Mouse (Mus musculus): ENCODE measurements around the gene Bicra.

The Bicra gene

GRCm38 (mm10) chr7:16013722-16014275 is 33.9 kb downstream of the Bicra start:
- peak in 1 of 2 experiments; percentile 44 for DNase-seq

- DNase-seq, result peak in 1 of 2 experiments; percentile 47
These were observed 35.0 kb downstream of the Bicra start for GRCm38 (mm10) chr7:16012576-16013263.

- no peak for DNase-seq
These were observed 36.2 kb downstream of the Bicra start for GRCm38 (mm10) chr7:16011418-16012085.

GRCm38 (mm10) chr7:16010649-16011048 is 37.1 kb downstream of the Bicra start:
- no peak for DNase-seq

- DNase-seq, result no peak
These were observed 38.1 kb downstream of the Bicra start for GRCm38 (mm10) chr7:16009636-16010035.

DNA sequence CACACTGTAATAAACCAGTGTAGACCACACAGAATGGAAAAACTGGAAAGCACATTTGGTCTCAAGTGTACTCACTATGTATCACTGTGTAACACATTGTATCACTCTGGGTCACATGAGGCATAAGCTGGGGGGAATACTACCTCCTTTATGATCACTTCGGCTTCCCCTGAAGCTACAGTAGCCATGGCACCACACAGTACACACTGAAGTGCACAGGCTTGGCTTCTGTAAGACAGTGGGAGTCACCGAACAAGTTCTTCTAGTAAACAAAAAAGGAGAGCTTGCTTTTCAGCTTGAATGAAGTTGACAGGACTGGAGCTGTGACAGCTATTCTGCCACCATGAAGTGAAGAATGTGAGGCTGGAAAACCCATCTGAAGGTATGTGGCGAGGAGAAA is 42.7 kb downstream of the Bicra start:
- no peak for DNase-seq

DNA sequence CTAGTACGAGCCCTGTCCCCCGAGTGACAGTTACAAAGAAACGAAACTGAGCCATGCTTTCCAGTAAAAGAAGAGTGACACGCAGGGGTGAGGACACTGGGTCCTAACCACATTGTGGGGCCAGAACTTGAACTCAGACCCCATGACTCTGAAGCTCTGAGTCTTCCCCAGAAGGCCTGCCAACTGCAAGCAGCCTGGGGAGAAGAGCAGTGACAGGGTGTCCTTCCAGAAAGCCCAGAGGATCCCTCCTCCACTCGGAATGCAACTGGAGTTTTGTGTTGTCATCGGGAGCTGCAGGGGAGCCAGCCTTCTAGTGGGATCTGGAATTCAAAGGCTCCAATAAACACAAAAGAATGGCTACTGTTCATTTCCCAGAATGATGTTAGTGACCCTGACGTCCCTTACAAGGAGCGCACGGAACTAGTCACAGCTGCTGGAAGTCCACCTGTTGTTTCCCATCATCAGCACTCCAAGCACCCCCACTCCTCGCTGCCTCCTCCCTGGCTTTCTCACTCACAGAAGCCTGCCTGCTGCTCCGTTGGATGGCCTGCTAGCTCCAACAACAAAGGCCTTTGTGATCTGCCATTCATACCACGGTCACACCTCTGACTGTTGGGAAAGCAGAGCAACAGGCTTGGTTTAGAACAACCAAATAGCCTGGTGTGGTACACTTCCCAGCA is 43.4 kb downstream of the Bicra start:
- peak in 1 of 2 experiments; percentile 34 for DNase-seq

DNA sequence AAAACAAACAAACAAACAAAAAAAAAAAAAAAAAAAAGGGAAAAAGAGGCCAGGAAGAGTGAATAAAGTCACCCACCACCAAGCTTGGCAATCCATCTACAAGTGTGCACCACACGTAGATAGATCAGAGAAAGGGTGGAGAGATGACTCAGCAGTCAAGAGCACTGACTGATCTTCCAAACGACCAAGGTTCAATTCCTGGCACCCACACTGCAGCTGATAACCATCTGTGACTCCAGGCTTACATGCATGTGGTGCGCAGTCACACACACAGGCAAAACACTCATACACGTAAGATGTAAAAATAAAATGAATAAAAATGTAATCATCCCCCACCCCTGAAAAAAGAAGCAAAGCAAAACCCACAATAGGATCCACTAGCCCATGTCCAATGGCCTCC is 44.7 kb downstream of the Bicra start:
- no peak for DNase-seq

DNA sequence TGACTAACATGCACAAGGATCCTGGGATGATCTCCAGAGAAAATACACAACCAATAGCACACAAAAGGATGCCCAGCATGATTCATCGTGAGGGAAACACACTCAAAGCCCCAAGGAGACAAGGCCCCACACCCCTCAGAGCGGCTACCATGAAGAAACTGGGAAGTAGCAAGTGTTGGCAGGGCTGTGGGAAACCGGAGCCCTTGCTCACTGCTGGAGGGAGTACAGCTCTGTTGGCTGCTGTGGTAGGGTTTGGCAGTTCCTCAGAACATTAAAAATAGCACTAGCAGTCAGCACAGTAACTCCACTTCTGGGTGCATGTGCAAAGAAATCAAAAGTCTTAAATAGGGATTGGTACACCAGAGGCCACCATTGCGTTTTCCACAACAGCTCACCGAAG is 45.5 kb downstream of the Bicra start:
- DNase-seq, result peak in 1 of 2 experiments; percentile 36

GRCm38 (mm10) chr7:16001691-16002090 is 46.0 kb downstream of the Bicra start:
- DNase-seq, result no peak

DNA sequence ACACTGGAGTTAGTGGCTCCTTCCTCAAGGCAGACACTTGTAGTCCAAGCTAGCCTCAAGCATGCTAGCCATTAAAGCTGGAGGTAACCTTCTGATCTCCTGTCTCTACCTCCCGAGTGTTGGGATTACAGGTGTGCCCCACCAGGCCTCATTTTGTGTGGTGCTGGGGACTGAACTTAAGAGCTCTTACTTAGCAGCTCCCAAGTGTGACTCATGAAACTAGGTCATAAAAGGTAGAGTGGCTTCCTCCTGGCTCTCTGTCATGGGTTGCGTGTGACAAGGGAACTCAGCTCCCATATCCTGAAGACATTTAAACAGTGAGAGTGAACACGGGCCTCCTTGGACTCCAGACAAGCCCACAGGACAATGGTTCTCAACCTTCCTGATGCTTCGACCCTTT is 53.9 kb downstream of the Bicra start:
- DNase-seq, result no peak

DNA sequence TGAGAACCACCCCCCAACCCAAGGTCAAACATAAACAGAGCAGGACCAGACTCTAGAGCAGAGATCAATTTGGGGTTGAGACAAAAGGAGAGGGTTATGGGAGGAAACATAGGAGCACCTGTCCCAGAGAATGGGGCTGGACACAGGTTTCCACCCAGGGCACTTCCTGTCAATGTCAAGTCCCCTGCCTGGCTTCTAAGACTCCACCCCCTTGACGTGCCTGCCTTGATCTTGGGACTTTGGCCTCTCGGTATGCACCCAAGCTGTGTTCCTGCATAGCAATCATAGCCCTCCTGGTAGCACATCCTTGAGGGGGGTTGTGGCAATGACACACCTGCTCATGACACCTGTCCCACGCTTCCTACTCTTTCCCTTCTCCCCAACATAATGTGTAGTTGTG is 54.6 kb downstream of the Bicra start:
- DNase-seq, result no peak

GRCm38 (mm10) chr7:15991764-15992163 is 56.0 kb downstream of the Bicra start:
- no peak for DNase-seq

DNA sequence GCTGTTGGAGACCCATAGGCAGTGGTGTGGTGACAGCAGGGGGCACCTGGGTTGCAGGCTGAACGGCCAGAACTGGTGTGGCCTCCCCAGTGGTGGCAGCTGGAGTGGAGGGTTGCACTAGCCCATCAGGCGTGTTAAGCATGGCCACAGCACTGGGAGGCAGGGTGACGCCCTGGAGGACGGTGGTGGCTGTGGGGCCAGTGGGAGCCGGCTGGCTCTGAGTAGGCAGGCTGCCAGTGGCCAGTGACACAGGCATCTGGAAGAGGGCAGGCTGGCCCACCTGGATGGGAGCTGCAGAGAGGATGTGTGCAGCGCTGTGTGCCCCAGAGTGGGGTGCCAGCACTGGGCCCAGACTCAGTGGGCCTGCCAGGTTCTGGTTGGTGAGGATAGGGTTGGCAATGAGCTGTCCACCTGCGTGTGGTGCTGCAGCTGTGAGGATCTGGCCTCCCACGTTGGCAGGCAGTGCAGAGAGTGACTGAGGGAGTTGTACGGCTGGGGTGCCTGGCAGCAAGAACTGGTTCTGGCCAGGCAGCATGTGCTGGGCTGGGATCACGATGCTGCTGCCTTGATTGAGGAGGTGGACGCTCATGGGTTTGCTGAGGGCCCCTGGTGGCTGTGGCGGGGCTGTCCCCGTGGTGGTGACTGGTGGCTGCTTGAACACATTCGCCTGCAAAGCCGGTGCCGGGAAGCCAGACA is 59.9 kb downstream of the Bicra start:
- peak in 1 of 2 experiments; percentile 21 for DNase-seq

DNA sequence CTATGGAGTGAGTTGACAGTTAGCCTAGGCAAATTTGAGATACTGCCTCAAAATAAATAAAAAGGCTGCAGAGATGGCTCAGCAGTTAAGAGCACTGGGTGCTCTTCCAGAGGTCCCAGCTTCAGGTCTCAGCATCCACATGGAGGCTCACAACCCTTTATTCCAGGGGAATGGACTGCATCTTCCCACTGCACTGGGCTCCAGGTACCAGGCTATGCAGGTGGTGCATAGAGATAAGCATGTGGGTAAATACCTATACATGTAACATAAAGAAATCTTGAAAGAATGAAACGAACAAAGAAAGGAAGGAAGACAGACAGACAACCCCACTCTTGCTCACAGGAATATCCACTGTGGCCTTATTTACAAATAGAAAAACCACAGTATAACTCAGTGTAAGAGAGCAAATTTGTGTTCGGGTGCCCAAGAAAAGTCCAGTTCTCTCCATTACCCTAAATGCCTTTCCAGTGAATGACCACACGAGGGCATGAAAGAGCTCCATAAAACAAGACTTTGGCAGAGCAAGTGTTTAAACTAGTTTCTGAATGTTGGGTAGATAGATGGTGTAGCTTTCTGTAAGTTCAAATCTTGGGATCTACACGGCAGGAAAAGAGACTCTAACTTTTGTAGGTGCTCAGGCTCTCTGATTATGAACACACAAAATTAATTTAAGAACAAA is 64.9 kb downstream of the Bicra start:
- DNase-seq, result peak in 1 of 2 experiments; percentile 54

- DNase-seq, result peak in 1 of 2 experiments; percentile 16
These were observed 66.2 kb downstream of the Bicra start for GRCm38 (mm10) chr7:15981538-15981937.

DNA sequence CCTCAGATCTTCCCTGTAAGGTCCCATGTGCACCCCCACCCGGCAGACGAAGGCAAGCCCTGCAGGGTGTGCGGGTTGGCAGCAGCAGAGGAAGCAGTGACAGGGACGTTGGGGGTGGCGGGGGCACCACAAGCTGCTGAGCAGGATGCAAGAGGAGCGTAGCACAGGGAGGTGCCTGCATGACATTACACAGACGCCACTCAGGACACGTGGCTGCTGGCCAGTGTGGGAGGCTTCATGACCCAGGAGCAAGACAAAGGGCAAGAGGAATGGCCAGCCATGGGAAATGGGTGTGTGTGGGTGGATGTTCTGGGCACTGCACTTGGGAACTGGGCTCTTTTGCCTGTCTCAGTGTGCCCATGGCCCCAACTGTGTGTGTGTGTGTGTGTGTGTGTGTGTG is 67.5 kb downstream of the Bicra start:
- DNase-seq, result peak in 1 of 2 experiments; percentile 36

DNA sequence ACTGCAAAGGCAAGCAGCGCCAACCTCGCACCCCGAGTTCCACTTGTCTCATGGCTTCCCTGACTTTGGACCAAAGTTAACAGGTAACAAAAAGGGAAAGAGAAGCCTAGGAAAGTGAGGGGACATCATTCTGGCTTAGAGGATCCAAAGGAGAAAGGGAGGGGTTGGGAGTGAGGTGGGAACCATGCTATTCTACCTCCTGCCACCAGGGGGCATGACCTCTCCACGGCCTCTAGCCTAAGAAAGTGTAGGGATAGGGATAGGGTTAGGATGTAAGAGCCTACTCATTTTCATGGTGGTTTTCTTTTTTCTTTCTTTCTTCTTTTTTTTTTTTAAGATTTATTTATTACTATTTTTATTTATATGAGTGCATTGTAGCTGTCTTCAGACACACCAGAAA is 71.8 kb downstream of the Bicra start:
- peak; percentile 69 to 81 for DNase-seq

- DNase-seq, result peak in 1 of 2 experiments; percentile 46
These were observed 72.3 kb downstream of the Bicra start for GRCm38 (mm10) chr7:15975451-15975850.

- peak; percentile 76 to 81 for DNase-seq
These were observed 73.0 kb downstream of the Bicra start for GRCm38 (mm10) chr7:15974712-15975111.

DNA sequence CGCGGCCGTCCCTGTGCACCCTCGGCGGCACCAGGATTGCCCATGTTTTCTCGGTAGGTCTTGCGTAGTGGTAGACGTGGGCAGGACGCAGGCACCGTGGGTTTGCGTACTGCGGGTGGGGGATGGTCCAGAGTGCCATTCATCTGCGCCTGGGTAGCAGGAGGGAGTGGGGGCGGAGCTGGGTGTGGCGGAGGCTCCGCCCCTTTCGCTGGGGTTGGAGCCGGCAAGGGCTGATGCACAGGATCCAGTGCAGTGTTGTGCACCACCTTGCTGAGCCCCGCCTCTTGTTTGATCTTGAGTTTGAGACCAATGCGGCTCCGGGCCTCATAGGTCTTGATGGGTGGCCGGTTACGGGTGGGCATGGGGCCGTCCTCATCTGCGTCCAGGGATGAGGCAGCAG is 75.5 kb downstream of the Bicra start:
- no peak for DNase-seq

GRCm38 (mm10) chr7:15969674-15970073 is 78.0 kb downstream of the Bicra start:
- no peak for DNase-seq

Measured in cerebellum, postnatal 25 days (tissue).